Mouse (Mus musculus): ENCODE results near the gene Zfyve19.

Zfyve19 gene

GRCm38 (mm10) chr2:119196316-119197108 is 11.9 kb upstream of the Zfyve19 start:
- DNase-seq, result no peak

GRCm38 (mm10) chr2:119197493-119197892 is 10.9 kb upstream of the Zfyve19 start:
- DNase-seq, result no peak

GRCm38 (mm10) chr2:119198049-119198448 is 10.4 kb upstream of the Zfyve19 start:
- DNase-seq, result no peak

- no peak for DNase-seq
These were observed 9.5 kb upstream of the Zfyve19 start for GRCm38 (mm10) chr2:119198934-119199333.

- no peak for DNase-seq
These were observed 5.4 kb upstream of the Zfyve19 start for GRCm38 (mm10) chr2:119202914-119203453.

GRCm38 (mm10) chr2:119203871-119204460 is 4.5 kb upstream of the Zfyve19 start:
- DNase-seq, result no peak

GRCm38 (mm10) chr2:119207961-119208343 is 465 bp upstream of the Zfyve19 start:
- peak; percentile 15 for DNase-seq

- no peak for DNase-seq
These were observed 725 bp downstream of the Zfyve19 start for GRCm38 (mm10) chr2:119209176-119209507.

- DNase-seq, result peak; percentile 56
These were observed 21.6 kb downstream of the Zfyve19 start, which contains the start of gene Ppp1r14d for GRCm38 (mm10) chr2:119229775-119230704. Gene Ppp1r14d, minus strand, starts transcription at chr2:119229906.

- DNase-seq, result no peak
These were observed 28.3 kb downstream of the Zfyve19 start for GRCm38 (mm10) chr2:119236682-119237209.

GRCm38 (mm10) chr2:119237210-119237870 is 28.9 kb downstream of the Zfyve19 start, which contains the start of gene Spint1:
Gene Spint1, plus strand, starts transcription at chr2:119237362.
- peak; percentile 79 for DNase-seq

- DNase-seq, result no peak
These were observed 29.4 kb downstream of the Zfyve19 start for GRCm38 (mm10) chr2:119237871-119238220.

GRCm38 (mm10) chr2:119238671-119239070 is 30.3 kb downstream of the Zfyve19 start:
- peak; percentile 78 for DNase-seq

- peak; percentile 30 for DNase-seq
These were observed 31.8 kb downstream of the Zfyve19 start for GRCm38 (mm10) chr2:119240075-119240818.

GRCm38 (mm10) chr2:119240819-119241186 is 32.4 kb downstream of the Zfyve19 start:
- no peak for DNase-seq

- peak; percentile 83 for DNase-seq
These were observed 34.1 kb downstream of the Zfyve19 start for GRCm38 (mm10) chr2:119242548-119242947.

- no peak for DNase-seq
These were observed 36.8 kb downstream of the Zfyve19 start for GRCm38 (mm10) chr2:119245246-119245645.

- DNase-seq, result no peak
These were observed 39.5 kb downstream of the Zfyve19 start for GRCm38 (mm10) chr2:119247904-119248303.

GRCm38 (mm10) chr2:119249592-119250061 is 41.2 kb downstream of the Zfyve19 start:
- DNase-seq, result peak; percentile 52

- no peak for DNase-seq
These were observed 42.0 kb downstream of the Zfyve19 start for GRCm38 (mm10) chr2:119250377-119250776.

GRCm38 (mm10) chr2:119250826-119251478 is 42.5 kb downstream of the Zfyve19 start:
- DNase-seq, result peak; percentile 91
